Mouse (Mus musculus): ENCODE measurements at regions not wholly inside any gene's neighbourhood (a gene's known extent, or its start where the extent isn't known, plus 50 kb on each side); places are given as distances from the start of the nearest gene placed in this dataset.
"Not testable (repeated sequence)": the region's sequence is repeated elsewhere in the genome, so short reads cannot be mapped to it uniquely, and the experiment has no call there.

DNA sequence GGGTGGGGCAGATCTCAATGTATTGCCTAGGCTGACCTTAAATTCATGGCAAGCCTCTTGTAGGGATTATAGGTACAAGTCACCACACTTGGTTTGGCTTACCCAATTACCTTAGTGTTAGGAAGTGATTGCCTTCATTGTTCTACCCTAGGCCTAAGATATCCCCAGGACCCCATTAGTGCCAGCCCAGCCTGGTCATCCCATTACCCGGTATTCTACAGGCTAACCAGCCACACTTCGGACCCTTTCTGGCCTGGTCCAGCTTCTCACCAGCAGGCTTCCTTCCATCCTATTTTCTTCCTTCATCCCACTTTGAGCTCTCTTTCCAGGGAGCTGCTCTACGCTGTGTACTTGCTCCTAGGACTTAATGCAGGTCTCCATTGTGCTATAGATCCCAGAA is 59.5 kb downstream of the Tex35 start:
- H3K4me1 ChIP-seq, result peaks cover 7% of the 10 kb centered on the region
- no peaks in the 10 kb centered on the region for H3K9me3 ChIP-seq
- peak overlapping the region; percentile 30; the same call in 1 of the 2 replicates for H3K27ac ChIP-seq
- WGBS, result 91% methylated on average over 3 of the region's 3 CpGs
- H3K36me3 ChIP-seq, result no peaks in the 10 kb centered on the region
- no peaks in the 10 kb centered on the region for H3K27me3 ChIP-seq (ENCODE audit: insufficient read depth, poor library complexity, severe bottlenecking)
- peak; percentile 54 for DNase-seq (ENCODE audit: low spot score)
- H3K4me3 ChIP-seq, result no peak overlapping the region

DNA sequence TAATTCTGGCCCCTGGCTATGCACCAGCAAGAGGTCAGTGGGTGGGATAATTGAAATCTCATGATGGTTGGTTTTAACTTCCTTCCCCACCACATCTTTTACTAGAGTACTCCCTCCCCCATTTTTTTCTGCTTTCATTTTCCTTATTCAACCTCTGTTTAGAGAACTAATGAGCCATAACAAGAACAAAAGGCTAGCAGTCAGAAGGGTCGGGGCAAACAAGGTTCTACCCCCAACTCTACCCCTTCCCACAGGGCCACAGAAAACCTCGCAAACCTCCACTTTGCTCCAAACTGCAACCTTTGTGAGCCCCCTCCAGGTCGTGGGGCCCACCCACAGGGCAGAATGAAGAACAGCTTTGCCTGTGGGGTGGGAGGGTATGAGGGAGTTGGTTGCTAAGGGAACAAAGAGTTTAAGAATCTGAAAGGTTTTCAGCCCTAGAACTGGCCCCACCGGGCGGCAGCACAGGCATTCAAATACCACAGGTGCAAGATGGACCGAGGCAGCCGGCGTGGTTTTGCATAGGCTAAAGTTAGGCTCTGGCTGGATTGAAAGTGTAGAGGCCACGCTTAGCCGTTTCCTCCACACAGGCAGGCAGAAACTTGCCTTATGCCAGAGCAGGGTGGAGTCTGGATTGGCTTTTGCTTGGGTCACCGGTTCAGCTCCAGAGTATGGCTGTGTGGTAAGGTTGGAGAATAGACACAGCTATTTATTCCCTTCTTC is 60.1 kb downstream of the Tex35 start:
- no peak overlapping the region for H3K4me3 ChIP-seq
- no peaks in the 10 kb centered on the region for H3K36me3 ChIP-seq
- peaks cover 7% of the 10 kb centered on the region for H3K4me1 ChIP-seq
- DNase-seq (ENCODE audit: low spot score), result peak; percentile 73
- H3K27me3 ChIP-seq (ENCODE audit: insufficient read depth, poor library complexity, severe bottlenecking), result no peaks in the 10 kb centered on the region
- 51% methylated on average over 11 of the region's 11 CpGs for WGBS
- H3K27ac ChIP-seq, result peak overlapping the region; percentile 30; the same call in 1 of the 2 replicates
- H3K9me3 ChIP-seq, result no peaks in the 10 kb centered on the region

DNA sequence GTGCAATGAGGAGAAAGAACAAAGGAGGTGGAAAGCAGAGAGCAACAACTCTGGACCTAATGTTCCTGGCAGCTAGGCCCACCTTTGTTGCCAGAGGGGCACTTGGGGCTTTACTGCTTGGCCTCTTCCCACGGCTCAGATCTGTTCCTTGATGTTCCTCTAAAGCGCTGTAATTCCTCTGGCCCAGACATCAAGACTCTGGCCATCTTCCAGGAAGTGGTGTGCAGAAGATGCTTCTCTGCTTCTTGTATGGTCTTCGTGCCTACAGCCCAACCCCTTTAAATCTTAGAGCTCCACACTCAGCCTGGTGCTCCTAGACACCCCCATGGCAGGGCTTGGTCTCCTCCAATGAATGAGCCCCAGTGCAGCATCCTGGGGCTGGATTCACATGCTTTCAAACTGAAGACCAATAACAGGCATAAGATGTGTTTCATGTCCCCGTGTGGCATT is 60.7 kb downstream of the Tex35 start:
- no peak overlapping the region for H3K27ac ChIP-seq
- no peaks in the 10 kb centered on the region for H3K27me3 ChIP-seq (ENCODE audit: insufficient read depth, poor library complexity, severe bottlenecking)
- peaks cover 7% of the 10 kb centered on the region for H3K4me1 ChIP-seq
- H3K4me3 ChIP-seq, result no peak overlapping the region
- no peaks in the 10 kb centered on the region for H3K9me3 ChIP-seq
- DNase-seq (ENCODE audit: low spot score), result peak; percentile 58
- WGBS, result 79% methylated on average over 4 of the region's 4 CpGs
- no peaks in the 10 kb centered on the region for H3K36me3 ChIP-seq

DNA sequence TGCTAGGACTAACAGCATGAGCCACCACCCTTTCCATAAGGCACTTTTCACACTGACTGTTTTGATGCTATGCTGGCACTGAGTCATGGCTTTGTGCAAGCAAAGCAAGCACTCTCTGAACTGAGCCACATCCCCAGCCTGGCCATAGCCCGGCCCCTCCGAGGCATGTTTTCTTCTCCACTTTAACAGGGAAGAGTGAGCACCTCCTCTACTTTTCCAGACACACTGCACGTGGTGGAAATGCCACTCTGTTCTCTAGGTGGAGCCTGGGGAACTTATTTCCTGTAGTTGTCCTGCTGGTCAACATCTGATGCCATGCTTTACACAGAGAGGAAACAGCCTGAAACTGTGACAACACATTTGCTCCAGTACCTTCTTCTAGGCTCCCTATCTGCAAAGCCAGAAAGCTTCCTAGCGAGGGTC is 61.7 kb downstream of the Tex35 start:
- 64% methylated on average over 4 of the region's 4 CpGs for WGBS
- peak; percentile 71 for DNase-seq (ENCODE audit: low spot score)
- H3K9me3 ChIP-seq, result no peaks in the 10 kb centered on the region
- H3K4me3 ChIP-seq, result no peak overlapping the region
- peak overlapping the region; percentile 16; the same call in 1 of the 2 replicates for H3K27ac ChIP-seq
- peaks cover 7% of the 10 kb centered on the region for H3K4me1 ChIP-seq
- no peaks in the 10 kb centered on the region for H3K36me3 ChIP-seq
- H3K27me3 ChIP-seq (ENCODE audit: insufficient read depth, poor library complexity, severe bottlenecking), result no peaks in the 10 kb centered on the region

DNA sequence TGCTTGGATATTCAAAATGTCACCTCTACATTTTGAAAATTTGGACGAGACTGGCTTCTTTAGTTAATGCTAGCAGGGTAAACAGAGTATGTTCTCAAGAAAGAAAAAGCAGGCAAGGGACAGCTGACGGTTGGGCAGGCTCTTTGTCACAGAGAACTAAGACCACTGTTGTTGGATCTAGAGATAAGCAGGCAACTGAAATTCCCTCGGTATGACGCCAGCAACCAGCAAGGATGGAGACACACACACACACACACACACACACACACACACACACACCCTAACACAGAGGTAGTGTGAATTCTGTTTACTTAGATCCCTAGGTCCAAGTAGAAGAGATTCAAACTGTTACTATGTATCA is 68.7 kb downstream of the Tex35 start:
- DNase-seq (ENCODE audit: low spot score), result peak; percentile 75
- H3K36me3 ChIP-seq, result no peaks in the 10 kb centered on the region
- WGBS, result 6% methylated on average over 4 of the region's 4 CpGs
- peaks cover 29% of the 10 kb centered on the region for H3K4me1 ChIP-seq
- peak overlapping the region; percentile 82 for H3K27ac ChIP-seq
- H3K4me3 ChIP-seq, result peak overlapping the region; percentile 43
- no peaks in the 10 kb centered on the region for H3K27me3 ChIP-seq (ENCODE audit: insufficient read depth, poor library complexity, severe bottlenecking)
- no peaks in the 10 kb centered on the region for H3K9me3 ChIP-seq

DNA sequence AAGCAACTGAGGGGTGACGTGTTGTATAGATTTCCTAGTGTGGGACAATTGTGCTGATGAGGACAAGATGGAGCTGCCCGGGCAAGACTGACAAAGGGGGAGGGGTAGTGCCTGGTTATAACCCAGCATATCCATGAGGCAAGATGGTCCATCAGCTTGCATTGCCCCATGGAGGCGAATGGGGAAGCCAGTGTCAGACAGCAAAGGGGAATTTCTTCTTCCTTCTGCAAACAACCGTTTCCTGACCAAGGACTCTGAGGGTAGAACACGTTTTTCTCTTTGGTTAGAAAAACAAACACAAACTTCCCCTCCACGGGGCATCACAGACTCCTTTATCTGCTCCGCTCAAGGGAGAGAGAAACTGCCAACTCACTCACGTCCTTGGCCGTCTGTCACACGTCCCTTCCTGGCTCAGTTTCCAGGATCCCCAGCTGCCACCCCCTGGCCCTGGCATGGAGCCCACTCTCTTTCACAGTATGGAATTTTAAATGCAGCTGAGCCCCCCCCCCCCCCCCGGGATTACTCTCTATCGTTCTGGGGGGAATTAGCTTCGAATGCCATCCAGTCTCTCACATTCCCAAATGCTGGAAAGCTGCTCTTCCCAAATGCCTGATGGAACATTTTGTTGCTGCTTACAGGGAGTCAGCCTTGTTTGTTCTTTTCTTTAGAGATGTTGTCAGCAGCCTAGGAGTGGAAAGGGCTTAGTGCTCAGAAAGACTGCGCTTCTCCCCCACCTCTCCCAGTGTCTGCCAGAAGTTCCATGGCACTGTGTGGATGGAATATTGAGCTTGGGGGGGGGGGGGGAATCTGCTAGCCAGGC is 69.3 kb downstream of the Tex35 start:
- Histone ChIP-seq H3K9me3 (no peaks in the 10 kb centered on the region), H3K4me1 (peaks cover 29% of the 10 kb centered on the region), H3K4me3 (peak overlapping the region; percentile 43), H3K36me3 (no peaks in the 10 kb centered on the region), H3K27me3 (ENCODE audit: insufficient read depth, poor library complexity, severe bottlenecking) (no peaks in the 10 kb centered on the region), H3K27ac (peak overlapping the region; percentile 82)
- peak; percentile 83 for DNase-seq (ENCODE audit: low spot score)
- WGBS, result 10% methylated on average over 14 of the region's 14 CpGs

DNA sequence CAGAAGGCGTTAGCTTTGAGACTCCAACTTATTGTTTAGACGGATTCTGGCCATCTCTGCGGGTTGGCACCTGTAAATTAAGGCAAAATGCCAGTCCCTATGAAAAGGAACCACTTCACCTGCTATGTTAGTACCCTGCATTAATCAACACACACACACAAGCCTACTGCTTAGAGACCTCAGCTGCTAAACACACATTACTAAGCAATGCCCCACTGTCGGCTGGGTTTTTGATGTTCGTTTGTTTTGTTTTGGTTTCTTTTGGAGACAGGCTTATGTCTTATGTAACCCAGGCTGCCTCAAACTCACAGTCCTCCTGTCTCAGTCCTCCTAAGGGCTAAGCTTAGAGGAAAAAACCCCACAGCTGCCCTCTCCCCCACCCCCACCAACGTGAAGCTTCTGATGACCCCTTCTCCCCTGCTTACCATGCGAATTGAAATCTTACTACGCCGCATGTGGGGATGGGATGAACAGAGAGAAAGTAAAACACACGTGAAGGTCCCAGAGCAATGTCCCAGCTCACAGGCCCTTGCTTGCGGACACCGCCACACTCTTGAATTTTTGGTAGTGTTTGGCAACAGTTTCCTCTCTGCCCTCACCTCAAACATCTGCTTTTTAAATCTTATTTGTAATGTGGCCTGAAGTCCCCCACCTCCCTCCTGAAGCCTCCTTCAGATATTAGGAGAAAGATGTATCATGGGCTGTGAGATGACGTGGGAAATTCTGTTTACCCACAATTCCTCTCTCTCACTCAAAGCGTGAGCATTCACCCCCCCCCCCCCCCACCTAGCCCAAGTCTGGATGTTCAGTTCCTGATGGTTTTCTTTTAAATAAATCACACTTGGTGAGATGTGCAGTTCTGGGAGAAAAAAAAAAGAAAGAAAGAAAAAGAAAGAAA is 70.1 kb downstream of the Tex35 start:
- Histone ChIP-seq H3K4me1 (peaks cover 29% of the 10 kb centered on the region), H3K9me3 (no peaks in the 10 kb centered on the region), H3K27ac (peak overlapping the region; percentile 82), H3K36me3 (no peaks in the 10 kb centered on the region), H3K27me3 (ENCODE audit: insufficient read depth, poor library complexity, severe bottlenecking) (no peaks in the 10 kb centered on the region), H3K4me3 (0 out of 2 replicates have a peak overlapping the region, but pooled peaks have one; percentile 43)
- peak; percentile 57 for DNase-seq (ENCODE audit: low spot score)
- WGBS, result 68% methylated on average over 14 of the region's 14 CpGs

DNA sequence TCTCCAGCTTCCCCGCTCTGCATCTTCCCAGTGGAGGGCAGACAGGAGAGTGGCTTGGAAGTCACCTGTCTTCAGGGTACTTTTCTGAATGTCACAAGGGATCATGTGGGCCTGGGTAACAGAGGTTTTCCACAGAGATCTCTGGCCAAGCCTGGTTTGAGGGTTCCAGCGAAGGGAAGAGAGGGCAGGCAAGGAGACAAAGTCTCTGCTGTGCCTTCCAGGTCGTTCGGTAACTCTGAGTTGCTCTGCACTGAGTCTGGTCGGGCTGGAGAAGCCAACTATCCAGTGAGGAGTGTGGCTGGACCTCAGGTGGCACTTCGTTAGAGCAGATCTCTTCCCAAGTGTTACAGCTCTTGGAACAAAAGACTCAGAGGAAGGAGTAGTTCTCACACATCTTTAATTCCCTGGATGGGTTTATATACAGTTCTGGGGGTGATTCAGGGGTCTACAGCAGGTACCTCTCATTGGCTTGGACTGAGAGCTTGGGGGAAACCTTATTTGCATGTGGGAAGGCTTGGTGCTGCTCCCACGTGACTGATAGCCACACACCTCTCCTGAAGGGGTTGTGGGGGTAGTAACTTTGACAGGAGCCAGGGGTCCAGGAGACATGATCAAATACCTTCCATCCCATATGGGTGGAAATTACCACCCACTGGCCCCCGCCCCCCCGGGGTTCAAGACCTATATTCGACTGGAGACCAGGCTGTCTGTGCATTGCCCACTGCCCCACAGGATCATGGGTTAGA is 71.1 kb downstream of the Tex35 start:
- H3K4me3 ChIP-seq, result no peak overlapping the region
- H3K27me3 ChIP-seq (ENCODE audit: insufficient read depth, poor library complexity, severe bottlenecking), result no peaks in the 10 kb centered on the region
- no peak overlapping the region for H3K27ac ChIP-seq
- WGBS, result 80% methylated on average over 10 of the region's 10 CpGs
- DNase-seq (ENCODE audit: low spot score), result peak; percentile 64
- H3K9me3 ChIP-seq, result no peaks in the 10 kb centered on the region
- no peaks in the 10 kb centered on the region for H3K36me3 ChIP-seq
- H3K4me1 ChIP-seq, result peaks cover 29% of the 10 kb centered on the region

DNA sequence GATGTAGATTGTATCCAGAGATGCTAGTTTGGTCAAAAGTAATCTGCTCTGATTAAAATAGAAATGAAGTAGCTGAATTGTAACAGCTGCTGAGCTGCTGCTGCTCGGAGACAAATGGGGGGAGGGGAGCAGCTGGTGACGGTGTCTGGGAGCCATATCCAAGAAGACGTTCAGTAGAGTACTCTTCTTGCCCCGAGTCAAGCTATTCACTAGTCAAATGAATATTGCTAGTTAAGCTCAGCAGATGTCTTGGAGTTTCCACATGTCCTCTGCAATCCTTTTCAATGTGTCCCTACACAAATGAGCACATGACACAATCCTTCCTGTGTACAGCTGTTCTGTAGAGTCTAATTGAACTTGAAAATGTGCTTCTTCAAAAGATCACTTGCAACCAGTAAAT is 71.7 kb downstream of the Tex35 start:
- H3K27me3 ChIP-seq (ENCODE audit: insufficient read depth, poor library complexity, severe bottlenecking), result no peaks in the 10 kb centered on the region
- H3K4me3 ChIP-seq, result no peak overlapping the region
- H3K27ac ChIP-seq, result no peak overlapping the region
- H3K9me3 ChIP-seq, result no peaks in the 10 kb centered on the region
- DNase-seq (ENCODE audit: low spot score), result peak; percentile 30
- no peaks in the 10 kb centered on the region for H3K36me3 ChIP-seq
- H3K4me1 ChIP-seq, result peaks cover 29% of the 10 kb centered on the region
- WGBS, result 51% methylated on average over 4 of the region's 4 CpGs

DNA sequence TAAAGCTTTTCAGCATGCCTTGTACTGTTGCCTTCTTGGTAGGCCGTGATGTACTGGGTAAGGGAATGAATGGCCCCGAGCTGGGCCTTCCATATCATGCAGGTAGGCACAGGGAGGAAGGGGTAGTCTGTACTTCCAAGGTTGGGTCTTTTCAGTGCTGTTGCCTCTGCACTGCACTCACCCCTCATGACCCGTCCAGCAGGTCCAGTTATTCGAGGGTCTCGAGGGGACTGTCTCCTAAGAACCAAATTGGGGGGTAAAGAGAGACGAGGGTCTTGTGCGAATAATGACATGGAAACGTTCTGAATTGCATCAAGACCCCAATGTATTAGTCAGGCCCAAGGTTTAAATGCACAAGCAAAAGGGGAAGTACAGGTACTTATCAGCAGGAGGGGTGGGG is 73.3 kb downstream of the Tex35 start:
- peaks cover 27% of the 10 kb centered on the region for H3K4me1 ChIP-seq
- not testable (repeated sequence) for H3K36me3 ChIP-seq; H3K4me3 ChIP-seq; H3K9me3 ChIP-seq; H3K27me3 ChIP-seq (ENCODE audit: insufficient read depth, poor library complexity, severe bottlenecking); H3K27ac ChIP-seq
- DNase-seq (ENCODE audit: low spot score), result peak; percentile 57
- WGBS, result 89% methylated on average over 8 of the region's 8 CpGs

DNA sequence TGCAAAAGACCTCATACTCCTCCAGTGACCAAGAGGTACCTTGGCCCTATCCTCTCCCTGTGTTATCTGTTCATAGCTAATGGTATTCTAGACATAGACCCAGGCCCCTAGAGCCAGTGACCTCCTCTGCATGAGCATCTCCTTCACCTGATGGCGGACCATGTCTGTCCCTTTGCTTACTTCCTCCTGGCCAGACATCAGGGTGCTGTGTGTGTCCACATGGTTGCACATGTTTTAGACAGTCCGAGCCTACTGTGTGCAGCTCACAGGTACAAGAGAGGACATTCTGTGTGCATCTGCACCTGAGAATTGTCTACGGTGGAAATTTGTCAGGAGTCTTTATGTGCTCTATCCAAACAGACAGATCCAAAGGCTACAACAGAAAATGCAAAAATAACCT is 79.8 kb downstream of the Tex35 start:
- no peaks in the 10 kb centered on the region for H3K36me3 ChIP-seq
- H3K4me1 ChIP-seq, result peaks cover 4% of the 10 kb centered on the region; the same call in 1 of the 2 replicates
- 86% methylated on average over 3 of the region's 3 CpGs for WGBS
- H3K4me3 ChIP-seq, result no peak overlapping the region
- H3K27me3 ChIP-seq (ENCODE audit: insufficient read depth, poor library complexity, severe bottlenecking), result no peaks in the 10 kb centered on the region
- H3K9me3 ChIP-seq, result no peaks in the 10 kb centered on the region
- no peak for DNase-seq (ENCODE audit: low spot score)
- H3K27ac ChIP-seq, result no peak overlapping the region

DNA sequence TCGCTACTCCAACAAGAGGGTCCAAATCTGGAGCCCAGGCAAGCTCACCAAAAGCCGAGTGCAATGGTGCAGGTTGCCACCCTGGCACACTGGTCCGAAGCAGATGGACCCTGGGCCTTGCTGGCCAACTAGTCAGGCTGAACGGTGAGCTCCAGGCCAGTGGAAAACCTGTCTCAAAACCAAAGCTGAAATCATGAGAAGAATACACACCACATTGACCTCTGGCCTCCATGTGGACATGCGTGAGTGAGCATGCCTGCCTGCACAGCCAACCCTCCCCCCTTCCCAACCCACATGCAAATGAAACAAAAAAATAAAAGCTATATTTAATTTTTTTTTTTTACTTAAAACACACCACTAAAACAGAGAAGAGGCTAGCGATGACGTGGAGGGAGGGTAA is 80.8 kb downstream of the Tex35 start:
- Histone ChIP-seq H3K9me3 (no peaks in the 10 kb centered on the region), H3K27ac (no peak overlapping the region), H3K4me3 (no peak overlapping the region), H3K36me3 (no peaks in the 10 kb centered on the region), H3K27me3 (ENCODE audit: insufficient read depth, poor library complexity, severe bottlenecking) (no peaks in the 10 kb centered on the region), H3K4me1 (peaks cover 4% of the 10 kb centered on the region; the same call in 1 of the 2 replicates)
- DNase-seq (ENCODE audit: low spot score), result no peak
- 87% methylated on average over 7 of the region's 7 CpGs for WGBS

Data from heart, embryonic 10.5 days (tissue).